9 mouse cellular contexts compared by ENCODE assay signal in the genomic region with DNA sequence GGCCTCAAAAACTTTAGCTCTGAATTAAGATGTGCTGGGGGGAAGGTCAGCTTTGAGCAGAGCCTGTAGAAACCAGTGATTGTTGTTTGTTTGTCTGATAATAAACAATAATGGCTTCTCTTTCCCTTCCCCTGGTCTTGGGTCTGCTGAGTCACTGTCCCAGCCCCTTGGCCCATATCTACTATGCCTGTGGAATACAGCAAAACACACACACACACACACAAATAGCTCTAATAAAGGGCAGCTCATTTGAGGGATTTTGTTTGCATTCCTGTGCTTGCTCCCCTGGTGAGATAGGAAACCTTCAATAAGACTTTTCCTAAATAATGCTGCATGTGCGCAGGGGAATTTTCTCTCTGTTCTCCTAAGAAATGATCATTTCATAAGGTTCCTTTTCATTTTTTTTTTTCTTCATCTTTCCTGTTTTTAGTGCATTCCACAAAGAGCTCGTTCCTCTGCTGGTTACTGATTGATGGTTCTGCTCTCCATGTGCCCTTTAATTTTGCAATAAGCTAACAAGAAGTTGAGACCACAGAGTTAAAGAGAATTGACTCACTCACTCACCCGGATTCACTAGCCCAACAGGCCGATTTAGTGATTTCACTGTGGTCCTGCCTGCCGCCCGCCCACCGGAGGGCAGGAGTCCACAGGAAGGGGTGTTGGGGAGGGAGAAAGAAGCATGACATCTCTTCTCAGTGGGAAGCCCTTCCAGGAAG.
DNase-seq lines count a peak whose midpoint lies in the region; ATAC-seq and TF ChIP-seq lines count a peak whose summit lies in the region.
"Had no signal": no experiment of that assay in that cellular context is flagged by ENCODE, and none has a peak within 500 bp of the region (broad histone marks: within the 10 kb centered on the region; RNA-seq: fewer than 3 reads in every experiment).

No protein-coding gene starts in this region.

- TF ChIP-seq POLR2A in embryonic fibroblast, embryonic 13.5 days (IDR thresholded peaks at IDR 0.05; ENCODE audit: low read depth, low read length): no peak

- H3K4me3 ChIP-seq in embryonic fibroblast, embryonic 13.5 days (ENCODE audit: insufficient read depth, low read length): no peak overlapping the region
- no peak overlapping the region for H3K4me3 ChIP-seq in kidney, embryonic 15.5 days (replicated peaks)
- H3K4me3 ChIP-seq in forebrain, embryonic 11.5 days (ENCODE audit: low read depth, low read length): no peak overlapping the region
- H3K4me3 ChIP-seq: limb, embryonic 15.5 days had no signal

- ATAC-seq in kidney, embryonic 15.5 days (replicated peaks; ENCODE audit: low FRiP score): no peak
- ATAC-seq in forebrain, embryonic 11.5 days (replicated peaks; ENCODE audit: low FRiP score): no peak

- DNase-seq in spleen, postnatal 36 days (ENCODE audit: low spot score in 2 of 2): peak; percentile 31 to 47
- DNase-seq in spleen, adult 12 weeks (ENCODE audit: low spot score): no peak
- DNase-seq in lung, postnatal 25 days (ENCODE audit: low spot score): peak; percentile 49
- DNase-seq in forebrain, embryonic 11.5 days (ENCODE audit: low spot score): no peak
- DNase-seq in spleen, postnatal 4 days (ENCODE audit: low spot score in 2 of 2): no peak
- DNase-seq in right cerebral cortex, postnatal 10 days (ENCODE audit: low spot score in 2 of 2): no peak

- peak; percentile 13; the same call in 1 of the 2 replicates for TF ChIP-seq CTCF in embryonic fibroblast, embryonic 13.5 days (IDR thresholded peaks at IDR 0.05; ENCODE audit: borderline replicate concordance, insufficient read depth, low read length)

- H3K9ac ChIP-seq in kidney, embryonic 15.5 days: no peak overlapping the region
- no peak overlapping the region for H3K9ac ChIP-seq in forebrain, embryonic 11.5 days (ENCODE audit: low read length)
- H3K9ac ChIP-seq: limb, embryonic 15.5 days had no signal

- no peaks in the 10 kb centered on the region for H3K27me3 ChIP-seq in kidney, embryonic 15.5 days
- no peaks in the 10 kb centered on the region for H3K27me3 ChIP-seq in forebrain, embryonic 11.5 days (ENCODE audit: control insufficient read depth, insufficient read depth, low read length)
- H3K27me3 ChIP-seq: limb, embryonic 15.5 days had no signal

- 51% methylated on average over 7 of the region's 7 CpGs for WGBS in kidney, embryonic 15.5 days
- WGBS in forebrain, embryonic 11.5 days: 47% methylated on average over 7 of the region's 7 CpGs

- H3K4me1 ChIP-seq in embryonic fibroblast, embryonic 13.5 days (ENCODE audit: control insufficient read depth, insufficient read depth, low read length): no peaks in the 10 kb centered on the region
- H3K4me1 ChIP-seq in kidney, embryonic 15.5 days: peaks cover 10% of the 10 kb centered on the region
- no peaks in the 10 kb centered on the region for H3K4me1 ChIP-seq in forebrain, embryonic 11.5 days (replicated peaks; ENCODE audit: control insufficient read depth, insufficient read depth, low read length)

- no peak overlapping the region for H3K4me2 ChIP-seq in kidney, embryonic 15.5 days
- no peak overlapping the region for H3K4me2 ChIP-seq in forebrain, embryonic 11.5 days (ENCODE audit: low read depth, low read length, severe bottlenecking)
- H3K4me2 ChIP-seq: limb, embryonic 15.5 days had no signal

- H3K36me3 ChIP-seq in kidney, embryonic 15.5 days: no peaks in the 10 kb centered on the region
- H3K36me3 ChIP-seq in forebrain, embryonic 11.5 days (ENCODE audit: control insufficient read depth, insufficient read depth, low read length): no peaks in the 10 kb centered on the region
- H3K36me3 ChIP-seq: limb, embryonic 15.5 days had no signal

- no peaks in the 10 kb centered on the region for H3K9me3 ChIP-seq in kidney, embryonic 15.5 days (replicated peaks)
- no peaks in the 10 kb centered on the region for H3K9me3 ChIP-seq in forebrain, embryonic 11.5 days (ENCODE audit: control insufficient read depth, low read length)
- H3K9me3 ChIP-seq: limb, embryonic 15.5 days had no signal

- H3K27ac ChIP-seq in embryonic fibroblast, embryonic 13.5 days (ENCODE audit: insufficient read depth, low read length): peak overlapping the region; percentile 62
- H3K27ac ChIP-seq in kidney, embryonic 15.5 days: peak overlapping the region; percentile 77
- no peak overlapping the region for H3K27ac ChIP-seq in forebrain, embryonic 11.5 days (ENCODE audit: low read depth, low read length)
- H3K27ac ChIP-seq: limb, embryonic 15.5 days had no signal

Comparison
In these comparisons a context has a peak if more than half of its experiments do, and no peak if none do; other contexts are left out.
1. DNase-seq: peak in spleen, postnatal 36 days (2 of 2) and lung, postnatal 25 days (single experiment); none in spleen, adult 12 weeks (single experiment), forebrain, embryonic 11.5 days (single experiment), spleen, postnatal 4 days (0 of 2) and right cerebral cortex, postnatal 10 days (0 of 2).